Mouse (Mus musculus) megakaryocyte, embryonic 14.5 days (primary cell): ENCODE data around the gene Arl13b.

Source experiments
- FLI1 ChIP-seq: IDR thresholded peaks from 2 replicates; pipeline ENCODE4 v1.6.1; 2012; ENCODE audit warnings: low read length, inconsistent platforms, mixed read lengths
- GATA1 ChIP-seq: IDR thresholded peaks from 3 replicates; pipeline ENCODE4 v1.6.1; 2012; ENCODE audit warnings: mixed read lengths, low read length, inconsistent platforms, borderline replicate concordance

- no peak for TF ChIP-seq GATA1
- no peak for TF ChIP-seq FLI1
Observed at GRCm38 (mm10) chr16:62852464-62853252, 5.8 kb upstream of the Arl13b start.
